Mouse (Mus musculus) gastrocnemius, postnatal 25 days (tissue): Measurements from ENCODE around the gene Pole2. TPM values are rescaled to one million over a fixed set of nuclear protein-coding genes. Genes with fewer than 3 reads are reported as not detected.
A peak's percentile ranks its signal among the peaks of the same experiment; 100 is the strongest.
"Not testable (repeated sequence)": the region's sequence is repeated elsewhere in the genome, so short reads cannot be mapped to it uniquely, and the experiment has no call there.

Source experiments
- DNase-seq: peaks from one replicate; pipeline ENCODE4 v3.0.0; 2022
- microRNA-seq, 2 experiments: library from miRNA; unstranded; fragments of <30 nt; microRNA quantifications; one replicate each; pipeline ENCODE4 v1.2.0; 2021; ENCODE audit warnings: borderline replicate concordance in 2 of 2
- total RNA-seq, 2 experiments: library from RNA; stranded (reverse); gene quantifications; 1 replicate in 1 of 2; 2 replicates in 1 of 2; pipeline ENCODE4 v1.2.3; 2021

The Pole2 gene
- total RNA-seq, 2 experiments from 2014 or later, result 0.38 to 0.72 TPM

DNA sequence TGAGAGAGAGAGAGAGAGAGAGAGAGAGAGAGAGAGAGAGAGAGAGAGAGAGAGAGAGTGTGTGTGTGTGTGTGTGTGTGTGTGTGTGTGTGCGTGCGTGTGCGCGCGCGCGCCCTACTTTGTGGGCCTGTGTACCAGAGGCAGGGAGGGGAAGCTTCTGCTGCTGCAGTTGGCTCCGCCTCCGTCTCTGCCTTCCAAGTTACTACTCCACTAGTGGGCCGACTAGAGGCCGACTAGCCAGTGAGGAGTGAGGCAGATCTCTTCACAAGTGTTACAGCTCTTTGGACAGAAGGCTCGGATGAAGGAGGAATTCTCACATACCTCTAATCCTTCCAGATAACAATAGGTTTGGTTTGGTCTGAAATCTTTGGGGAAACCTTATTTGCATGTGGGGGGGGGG, 48.6 kb downstream of the Pole2 start:
- DNase-seq, result no peak

DNA sequence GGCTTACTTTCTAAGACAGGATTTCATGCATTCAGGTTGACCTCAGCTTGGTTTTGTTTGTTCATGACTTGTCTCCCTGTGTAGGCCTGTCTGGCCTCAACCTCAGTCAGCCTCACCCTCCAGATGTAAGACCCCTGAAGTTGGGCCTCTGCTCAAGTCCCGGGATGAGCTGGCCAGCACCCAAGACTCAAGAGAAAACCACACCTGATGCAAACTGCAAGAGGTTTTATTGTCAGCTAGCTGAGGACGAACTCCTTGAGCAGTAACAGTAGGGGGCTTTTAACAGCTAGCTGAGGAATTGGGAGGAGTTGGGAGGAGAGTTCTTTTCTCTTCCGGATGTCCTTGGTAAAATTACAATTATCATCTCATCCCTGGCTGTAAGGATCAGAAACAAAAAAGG, 50.5 kb downstream of the Pole2 start:
- no peak for DNase-seq

DNA sequence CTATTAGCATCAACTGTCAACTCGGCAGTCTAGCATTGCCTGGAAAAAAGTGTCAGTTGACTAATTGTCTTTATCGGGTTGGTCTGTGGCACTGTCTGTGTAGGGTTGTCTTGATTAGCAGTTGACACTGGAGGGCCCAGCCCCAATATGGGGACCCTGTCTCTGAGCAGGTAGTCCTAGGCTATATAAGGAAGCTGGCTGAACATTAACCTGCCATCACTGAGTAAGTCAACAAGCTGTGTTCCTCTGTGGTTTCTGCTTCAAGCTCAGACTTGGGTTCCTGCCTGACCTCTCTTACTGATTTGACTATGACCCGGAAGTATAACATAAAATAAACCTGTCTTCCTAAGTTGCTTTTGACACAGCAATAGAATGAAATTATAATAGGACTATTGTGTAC, 52.0 kb downstream of the Pole2 start:
- DNase-seq, result no peak

DNA sequence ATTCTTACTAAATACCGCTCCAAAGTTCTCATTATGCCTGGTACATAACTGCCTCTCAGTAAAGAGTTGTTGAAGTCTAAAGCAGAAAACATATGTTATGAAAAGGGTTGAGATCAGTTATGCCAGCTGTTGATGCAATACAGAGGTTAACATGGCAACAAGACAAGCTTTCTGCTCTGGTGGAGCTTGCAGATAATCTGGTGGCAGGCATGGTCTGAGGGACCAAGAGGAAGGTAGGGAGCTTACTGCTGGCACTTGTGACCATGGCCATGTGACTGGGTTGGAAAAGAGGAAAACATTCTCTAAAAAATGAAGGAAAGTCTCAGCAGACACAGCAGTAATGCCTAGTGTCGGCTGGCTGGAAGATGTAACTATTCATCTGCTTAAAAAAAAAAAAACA, 56.7 kb downstream of the Pole2 start:
- DNase-seq, result no peak

DNA sequence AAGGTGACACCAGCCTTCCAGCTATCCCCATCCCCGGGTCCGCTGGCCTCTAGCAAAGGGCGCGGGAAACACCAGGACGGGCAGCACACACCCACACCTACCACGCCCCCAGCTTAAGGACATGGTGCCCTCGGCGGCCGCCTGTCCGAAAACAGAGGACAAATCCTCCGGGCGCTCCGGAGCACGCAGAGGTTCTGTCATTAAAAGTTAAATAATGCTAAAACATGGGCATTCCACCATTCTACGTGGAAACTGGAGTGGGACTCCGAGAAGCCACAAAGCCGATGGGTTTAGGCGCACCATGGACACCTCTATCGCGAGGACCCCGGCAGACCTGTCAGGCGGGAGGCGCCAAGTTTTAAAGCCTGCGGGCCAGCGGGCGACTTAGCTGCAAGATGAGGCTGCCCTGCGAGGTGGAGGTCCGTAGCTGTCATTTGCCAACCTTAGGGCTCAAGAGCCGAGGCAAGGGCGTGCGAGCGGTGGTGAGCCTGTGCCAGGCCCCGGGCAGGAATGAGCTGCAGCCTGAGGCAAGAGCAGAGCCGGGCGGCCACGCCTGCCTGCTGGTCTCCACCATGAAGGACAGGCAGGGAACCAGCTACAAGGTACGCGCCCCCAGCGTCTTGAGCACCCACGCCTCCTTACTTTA, 59.4 kb downstream of the Pole2 start, which contains the start of gene Lrr1:
TSS of gene Lrr1 (plus strand) at position 354 of the 646 bp plus-strand sequence.
- DNase-seq, result peak; percentile 80

DNA sequence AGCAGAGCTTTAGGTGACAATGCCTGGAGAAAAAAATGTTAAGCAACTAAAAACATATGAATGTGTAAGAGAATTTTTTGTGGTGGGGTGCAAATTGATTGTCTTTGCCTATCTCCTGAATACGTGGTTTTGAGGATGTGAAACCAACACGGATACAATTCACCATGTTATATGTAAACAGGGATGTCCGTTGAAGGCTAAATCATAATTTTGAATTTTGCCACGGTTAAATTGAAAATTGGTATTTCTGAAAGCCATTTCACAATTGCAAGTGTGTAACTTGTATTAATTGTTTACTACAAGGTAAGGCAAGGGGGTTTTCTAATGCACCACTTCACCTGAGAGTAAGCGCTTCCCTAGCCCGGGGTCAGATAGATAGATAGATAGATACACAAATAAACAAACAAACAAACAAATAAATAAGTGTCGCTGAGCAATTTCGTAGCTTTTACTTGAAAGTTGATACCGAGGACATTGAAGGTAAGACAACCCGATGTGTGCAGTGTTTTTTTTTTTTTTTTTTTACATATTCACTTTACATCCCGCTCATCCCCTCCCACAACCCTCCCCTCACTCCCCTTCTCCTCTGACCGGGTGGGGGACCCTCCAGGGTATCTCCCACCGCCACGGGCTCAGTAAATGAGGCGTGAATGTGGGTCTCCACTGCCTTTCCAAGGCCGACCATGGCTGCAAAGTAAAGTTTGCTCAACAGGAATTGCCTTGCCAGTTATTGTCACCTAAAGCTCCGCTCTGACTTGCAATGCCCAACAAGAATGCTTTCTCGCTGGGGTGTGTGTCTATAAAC, 60.1 kb downstream of the Pole2 start:
- no peak for DNase-seq

DNA sequence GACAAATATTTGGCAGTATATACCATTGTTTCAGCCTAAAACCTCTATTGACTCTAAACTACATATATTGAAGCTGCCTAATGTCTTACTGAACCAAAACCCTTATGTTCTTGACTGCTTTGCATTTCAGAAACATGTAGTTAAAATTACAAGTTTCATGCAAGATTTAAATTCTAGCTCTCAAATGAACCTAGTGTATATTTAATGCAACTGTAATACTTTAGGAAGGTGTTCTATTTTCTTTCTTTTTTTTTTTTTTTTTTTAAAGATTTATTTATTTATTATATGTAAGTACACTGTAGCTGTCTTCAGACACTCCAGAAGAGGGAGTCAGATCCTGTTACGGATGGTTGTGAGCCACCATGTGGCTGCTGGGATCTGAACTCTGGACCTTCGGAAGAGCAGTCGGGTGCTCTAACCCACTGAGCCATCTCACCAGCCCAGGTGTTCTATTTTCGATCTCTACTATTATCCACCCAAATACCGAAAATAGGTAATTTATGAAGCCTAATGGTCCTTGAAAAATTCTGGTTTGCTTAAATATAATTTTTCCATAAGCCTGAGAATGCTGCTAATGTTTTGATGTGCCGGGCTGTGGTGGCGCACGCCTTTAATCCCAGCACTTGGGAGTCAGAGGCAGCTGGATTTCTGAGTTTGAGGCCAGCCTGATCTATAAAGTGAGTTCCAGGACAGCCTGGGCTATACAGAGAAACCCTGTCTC, 61.0 kb downstream of the Pole2 start:
- not testable (repeated sequence) for DNase-seq

DNA sequence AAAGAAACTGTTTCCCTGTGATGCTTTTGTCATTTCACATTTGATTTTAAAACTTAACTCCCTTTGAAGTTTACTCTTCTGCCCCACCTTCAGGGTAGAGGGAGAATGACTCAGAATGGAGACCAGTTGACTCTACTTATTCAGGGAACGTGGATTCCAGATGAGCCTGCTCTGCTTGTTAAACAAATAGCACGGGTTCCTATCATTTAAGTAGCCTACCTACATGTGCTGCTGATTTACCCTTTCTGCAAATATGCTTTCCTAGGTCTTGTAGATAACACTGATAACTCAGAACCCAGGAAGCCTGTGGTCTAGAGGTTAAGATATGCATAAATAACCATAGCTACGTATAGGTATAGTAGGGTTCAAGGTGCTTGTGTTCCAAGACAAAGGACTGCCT, 63.1 kb downstream of the Pole2 start:
- no peak for DNase-seq

DNA sequence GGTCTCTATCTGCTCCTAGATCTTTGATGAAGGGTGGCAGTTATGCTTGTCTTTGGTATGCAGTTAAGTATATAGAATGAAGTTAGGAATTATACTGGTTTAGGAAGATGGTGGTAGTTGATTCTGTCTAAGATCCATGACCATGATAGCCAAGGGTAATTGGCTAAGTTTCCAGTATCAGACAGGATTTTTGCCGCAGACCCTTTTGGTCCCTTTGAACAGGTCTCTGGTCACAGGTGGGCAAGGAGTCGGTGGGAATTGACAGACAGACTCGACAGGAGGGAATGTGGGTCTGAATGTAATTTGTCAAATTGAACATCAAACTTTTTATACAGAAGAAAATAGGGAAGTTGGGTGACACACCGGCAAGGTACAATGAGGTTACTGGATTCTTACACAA, 64.4 kb downstream of the Pole2 start:
- not testable (repeated sequence) for DNase-seq

DNA sequence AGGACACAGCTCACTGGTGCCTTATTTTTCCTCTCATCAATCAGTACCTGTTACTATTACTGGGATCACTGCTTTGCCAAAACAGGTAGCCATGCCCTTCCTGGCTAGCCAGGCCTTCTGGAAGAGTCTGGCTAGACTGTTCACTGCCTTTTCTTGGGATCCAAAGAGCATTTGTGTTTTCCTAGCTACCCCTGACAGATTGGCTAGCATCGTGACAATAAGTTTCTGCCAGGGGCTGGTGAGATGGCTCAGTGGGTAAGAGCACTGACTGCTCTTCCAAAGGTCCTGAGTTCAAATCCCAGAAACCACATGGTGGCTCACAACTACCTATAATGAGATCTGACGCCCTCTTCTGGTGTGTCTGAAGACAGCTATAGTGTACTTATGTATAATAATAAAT, 67.3 kb downstream of the Pole2 start:
- not testable (repeated sequence) for DNase-seq

DNA sequence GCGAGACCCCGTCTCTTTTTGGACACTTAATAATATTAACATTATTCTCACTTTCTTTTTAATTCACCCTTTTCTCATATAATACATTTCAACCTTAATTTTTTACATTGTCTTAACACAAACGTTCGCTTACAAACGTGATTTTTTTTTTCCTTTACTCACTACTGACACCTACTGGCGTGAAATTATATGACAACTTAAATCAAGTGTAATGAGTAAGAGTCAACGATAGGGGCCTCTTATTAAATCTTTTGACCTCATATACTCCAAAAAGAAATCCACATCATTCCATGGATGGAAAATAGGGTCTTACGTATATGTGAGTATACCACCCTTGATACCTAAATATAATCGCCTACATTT, 68.4 kb downstream of the Pole2 start:
- DNase-seq, result no peak

DNA sequence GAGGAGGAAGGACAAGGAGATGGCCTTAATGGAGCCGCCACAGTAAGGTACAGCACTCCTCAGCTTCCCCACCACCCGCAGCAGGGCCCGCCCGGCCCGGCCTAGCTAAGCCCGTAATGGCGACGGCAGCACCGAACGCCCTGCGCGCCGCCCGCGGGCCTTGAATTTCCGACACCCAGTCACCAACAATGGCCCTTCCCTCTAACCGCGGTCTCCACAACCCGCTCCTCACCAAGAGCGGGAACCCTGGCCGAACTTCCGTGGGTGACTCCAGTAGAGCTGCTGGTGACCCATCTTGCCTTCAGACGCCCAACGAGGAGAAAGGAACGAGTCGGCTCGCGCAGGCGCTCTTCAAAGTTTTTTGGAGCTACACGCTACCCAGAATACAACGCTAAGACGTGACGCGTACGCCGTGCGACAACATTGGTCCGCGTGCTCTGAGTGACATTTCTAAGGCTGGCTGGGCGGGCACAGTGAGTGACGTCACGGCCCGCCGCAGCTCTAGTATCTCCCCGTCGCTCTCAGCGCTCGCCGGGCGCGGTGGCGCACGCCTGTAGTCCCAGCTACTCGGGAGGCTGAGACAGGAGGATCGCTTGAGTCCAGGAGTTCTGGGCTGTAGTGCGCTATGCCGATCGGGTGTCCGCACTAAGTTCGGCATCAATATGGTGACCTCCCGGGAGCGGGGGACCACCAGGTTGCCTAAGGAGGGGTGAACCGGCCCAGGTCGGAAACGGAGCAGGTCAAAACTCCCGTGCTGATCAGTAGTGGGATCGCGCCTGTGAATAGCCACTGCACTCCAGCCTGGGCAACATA, 69.0 kb downstream of the Pole2 start, which contains the start of gene Rps29:
TSS of gene Rps29 (minus strand) at position 422 of the 813 bp plus-strand sequence.
- DNase-seq, result peak; percentile 97

DNA sequence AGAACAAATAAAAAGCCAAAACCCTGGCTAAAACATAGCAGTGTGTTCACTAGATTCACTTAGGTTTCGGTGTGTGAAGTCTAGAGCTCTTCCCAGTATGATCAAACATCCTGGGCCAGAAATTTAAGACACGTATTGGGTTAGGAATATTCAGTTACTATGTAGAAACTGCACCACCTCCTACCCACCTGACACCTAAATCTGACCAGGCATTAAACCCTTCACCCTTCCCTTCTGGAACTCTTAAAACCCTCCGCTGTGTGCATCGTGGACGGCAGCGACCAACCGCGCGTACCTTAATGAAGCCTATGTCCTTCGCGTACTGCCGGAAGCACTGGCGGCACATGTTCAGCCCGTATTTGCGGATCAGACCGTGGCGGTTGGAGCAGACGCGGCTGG, 69.6 kb downstream of the Pole2 start:
- DNase-seq, result no peak

DNA sequence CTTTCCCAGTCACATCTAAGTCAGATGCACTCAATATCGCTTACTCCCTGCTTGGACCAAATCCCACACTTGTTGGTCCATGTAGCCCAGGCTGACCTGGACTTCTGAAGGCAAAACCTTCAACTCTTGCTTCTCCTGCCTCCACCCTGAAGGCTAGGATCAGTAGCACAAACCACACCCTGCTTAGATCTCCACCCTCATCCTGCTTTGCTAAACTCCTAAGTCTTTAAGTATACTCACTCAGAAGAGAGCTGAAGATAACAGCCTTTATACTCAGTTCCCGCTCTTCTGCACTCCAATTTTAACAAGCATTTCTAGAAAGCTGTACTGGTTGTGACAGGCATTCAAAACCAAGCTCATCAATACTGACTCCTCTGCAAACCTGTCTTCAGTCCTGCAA, 70.9 kb downstream of the Pole2 start:
- no peak for DNase-seq

DNA sequence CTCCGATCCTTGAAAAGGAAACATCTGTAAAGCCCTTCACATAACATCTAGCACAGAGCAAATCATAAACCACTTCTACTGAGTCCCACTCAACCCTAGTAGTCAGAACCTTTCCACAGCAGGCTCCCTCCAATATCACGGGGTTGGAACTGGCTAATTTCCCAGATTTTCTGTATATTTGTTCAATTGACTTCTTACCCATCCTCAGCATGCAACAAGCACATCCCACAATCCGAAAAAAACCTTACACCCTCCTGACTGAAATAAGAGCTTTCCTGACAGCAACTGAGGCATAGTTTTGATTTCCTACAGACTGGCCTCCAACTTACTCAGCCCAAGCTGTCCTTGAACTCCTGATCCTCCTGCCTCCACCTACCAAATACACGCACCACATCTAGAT, 71.6 kb downstream of the Pole2 start:
- DNase-seq, result no peak

DNA sequence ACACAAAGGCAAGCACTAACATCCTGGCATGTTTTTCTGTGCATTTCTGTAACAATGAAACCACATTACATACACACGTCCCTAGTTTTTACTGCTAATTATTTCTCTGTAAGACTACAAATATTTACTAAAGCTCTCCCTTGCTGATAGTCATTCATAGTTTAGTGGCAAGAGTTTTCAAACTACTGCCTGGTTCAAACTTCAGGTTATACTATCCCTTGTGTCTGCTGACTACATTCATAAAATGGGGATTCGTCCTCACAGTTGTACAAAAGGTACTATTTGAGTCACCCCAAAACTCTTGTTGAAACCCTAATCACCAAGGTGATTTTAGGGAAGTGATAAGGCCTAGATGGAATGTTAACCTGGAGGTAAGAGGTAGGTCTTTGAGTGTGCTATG, 72.1 kb downstream of the Pole2 start:
- no peak for DNase-seq

Small RNA genes within 50 kb of the gene (microRNA-seq; reads per million reads assigned to microRNA genes)
- gene Gm47287 (0 reads per million in 2 experiments), gene Gm47295 (0.26 to 0.74 reads per million in 2 experiments)

Other genes starting within 250 kb of the Pole2 start
- 100 to 1,000 TPM; 781 to 812 TPM for gene Rps29, start 69.0 kb downstream of the Pole2 start, total RNA-seq
- not detected for gene Lrr1, start 59.4 kb downstream of the Pole2 start, total RNA-seq
- 100 to 1,000 TPM; 280 to 315 TPM for gene Rpl36al, start 44.1 kb downstream of the Pole2 start, total RNA-seq
- 1 to 10 TPM; 9.0 to 9.5 TPM for gene Mgat2, start 44.0 kb downstream of the Pole2 start, total RNA-seq
- gene Gm49383, start 31.1 kb downstream of the Pole2 start, total RNA-seq, result 1 to 10 TPM; 1.7 to 1.8 TPM
- gene Dnaaf2, start 29.8 kb downstream of the Pole2 start, total RNA-seq, result under 1 TPM; 0.56 to 0.62 TPM
- gene Gm49384, start 23.9 kb downstream of the Pole2 start, total RNA-seq, result 1 to 10 TPM; 1.8 to 2.4 TPM
- 10 to 100 TPM; 15.2 to 18.1 TPM for gene Klhdc1, start 13.0 kb upstream of the Pole2 start, total RNA-seq
- 100 to 1,000 TPM in 1 of 2 experiments, 10 to 100 TPM in 1; 90.5 to 104 TPM for gene Klhdc2, start 68.5 kb upstream of the Pole2 start, total RNA-seq
- 10 to 100 TPM; 17.1 to 20.8 TPM for gene Nemf, start 129.0 kb upstream of the Pole2 start, total RNA-seq
- 10 to 100 TPM; 20.1 to 23.5 TPM for gene Arf6, start 144.0 kb upstream of the Pole2 start, total RNA-seq
- not detected for gene Gm9887, start 144.3 kb upstream of the Pole2 start, total RNA-seq